Mouse (Mus musculus) heart, postnatal 0 days (tissue): ENCODE data around the gene Olfr1396. TPM values are rescaled to one million over a fixed set of nuclear protein-coding genes. Genes with fewer than 3 reads are reported as not detected.

Experiments
- ATAC-seq: fragments of 200-750 bp; cut with Nextera tagmentation; 2 replicates; pipeline ENCODE4 v1.8.0; 2017; ENCODE audit warnings: low read depth, moderate number of reproducible peaks, moderate library complexity; ENCODE audit not compliant: insufficient read depth
- DNase-seq: peaks from one replicate; pipeline ENCODE4 v3.0.0-alpha.2; 2016; ENCODE audit warnings: low spot score
- H3K27ac ChIP-seq: fragments of 300-500 bp; sonication (generic); 2 replicates; pipeline ENCODE4 v1.5.1; 2014; ENCODE audit warnings: low read depth, mild to moderate bottlenecking
- H3K27me3 ChIP-seq: fragments of 300-500 bp; sonication (generic); 2 replicates; pipeline ENCODE4 v1.6.1; 2014; ENCODE audit warnings: low read length, mixed read lengths; ENCODE audit not compliant: control insufficient read depth, insufficient read depth
- H3K36me3 ChIP-seq: fragments of 300-500 bp; sonication (generic); replicated peaks from 2 replicates; pipeline ENCODE4 v1.6.1; 2014; ENCODE audit warnings: low read length, mixed read lengths; ENCODE audit not compliant: control insufficient read depth, insufficient read depth
- H3K4me1 ChIP-seq: fragments of 300-500 bp; sonication (generic); 2 replicates; pipeline ENCODE4 v1.6.1; 2014; ENCODE audit warnings: antibody characterized with exemption; ENCODE audit not compliant: control insufficient read depth, insufficient read depth
- H3K4me2 ChIP-seq: fragments of 300-500 bp; sonication (generic); 2 replicates; pipeline ENCODE4 v1.6.1; 2014; ENCODE audit warnings: low read depth, mild to moderate bottlenecking, low read length, moderate library complexity
- H3K4me3 ChIP-seq: fragments of 300-500 bp; sonication (generic); 2 replicates; pipeline ENCODE4 v1.5.1; 2014; ENCODE audit warnings: low read depth, low read length
- H3K9ac ChIP-seq: fragments of 300-500 bp; sonication (generic); replicated peaks from 2 replicates; pipeline ENCODE4 v1.6.1; 2014; ENCODE audit warnings: low read depth, low read length, mixed read lengths
- H3K9me3 ChIP-seq: fragments of 300-500 bp; sonication (generic); replicated peaks from 2 replicates; pipeline ENCODE4 v1.6.1; 2016; ENCODE audit warnings: low read length; ENCODE audit not compliant: control insufficient read depth
- CTCF ChIP-seq: IDR thresholded peaks from 2 replicates; pipeline ENCODE4 v1.5.1; 2016; ENCODE audit warnings: antibody characterized with exemption, control low read depth, low read depth
- EP300 ChIP-seq: IDR thresholded peaks from 2 replicates; pipeline ENCODE4 v1.6.1; 2016; ENCODE audit warnings: antibody characterized with exemption, low read depth
- WGBS: fragments of 180-500 bp; shearing (Covaris S2); extraction: QIAGEN DNeasy Blood & Tissue Kit; methylation state at CpG from one replicate; pipeline ENCODE4 v1.1.7; 2014; 5-methylcytosine and 5-hydroxymethylcytosine counted together
- polyA plus RNA-seq: library from polyadenylated mRNA; unstranded; fragments of >200 nt; fragmentation: Nextera tagmentation; extraction: Ambion mirVana; gene quantifications from 2 replicates; pipeline ENCODE4 v1.2.1, GENCODE M21; 2015
- total RNA-seq: library from RNA; depleted of rRNA; stranded (reverse); fragments of >200 nt; gene quantifications from 2 replicates; pipeline ENCODE4 v1.2.3, GENCODE M21; 2014; ENCODE audit warnings: low replicate concordance

Olfr1396 gene
- total and polyA plus RNA-seq, 2 experiments from 2014 or later, result 0.59 to 20.3 TPM

- H3K27ac ChIP-seq, result 0 out of 2 replicates have a peak overlapping the region, but pooled peaks have one; percentile 8
- no peak for TF ChIP-seq CTCF
- TF ChIP-seq EP300, result no peak
- peaks cover 7% of the 10 kb centered on the region; the same call in 1 of the 2 replicates for H3K4me1 ChIP-seq
- no peak overlapping the region for H3K4me2 ChIP-seq
- no peak overlapping the region for H3K9ac ChIP-seq
- no peak for DNase-seq
- no peaks in the 10 kb centered on the region for H3K9me3 ChIP-seq
- ATAC-seq, result no peak
- 58% methylated on average over 1 of the region's 1 CpGs for WGBS
- H3K4me3 ChIP-seq, result no peak overlapping the region
- no peaks in the 10 kb centered on the region for H3K27me3 ChIP-seq
- H3K36me3 ChIP-seq, result no peaks in the 10 kb centered on the region
These were observed 30.3 kb downstream of the Olfr1396 start for GRCm38 (mm10) chr11:49084385-49084784.

- no peaks in the 10 kb centered on the region for H3K27me3 ChIP-seq
- H3K9ac ChIP-seq, result no peak overlapping the region
- no peaks in the 10 kb centered on the region for H3K9me3 ChIP-seq
- TF ChIP-seq EP300 (no peak), CTCF (no peak)
- ATAC-seq, result no peak; the same call in 1 of the 2 replicates
- peak overlapping the region; percentile 55; the same call in 1 of the 2 replicates for H3K27ac ChIP-seq
- no peaks in the 10 kb centered on the region for H3K36me3 ChIP-seq
- no peak overlapping the region for H3K4me2 ChIP-seq
- WGBS, result 65% methylated on average over 3 of the region's 3 CpGs
- DNase-seq, result no peak
- peaks cover 7% of the 10 kb centered on the region; the same call in 1 of the 2 replicates for H3K4me1 ChIP-seq
- no peak overlapping the region for H3K4me3 ChIP-seq
These were observed 30.9 kb downstream of the Olfr1396 start for GRCm38 (mm10) chr11:49083808-49084207.

GRCm38 (mm10) chr11:49083146-49083545, 31.5 kb downstream of the Olfr1396 start:
- Histone ChIP-seq H3K27me3 (no peaks in the 10 kb centered on the region), H3K4me3 (no peak overlapping the region)
- WGBS, result 67% methylated on average over 1 of the region's 1 CpGs

GRCm38 (mm10) chr11:49081886-49082285, 32.8 kb downstream of the Olfr1396 start:
- no peak for ATAC-seq

More at GRCm38 (mm10) chr11:49083146-49083545, 31.5 kb downstream of the Olfr1396 start:
- DNase-seq (no peak), ATAC-seq (peak; percentile 27; the same call in 1 of the 2 replicates)
- no peaks in the 10 kb centered on the region for H3K9me3 ChIP-seq
- H3K27ac ChIP-seq, result 0 out of 2 replicates have a peak overlapping the region, but pooled peaks have one; percentile 55
- no peak for TF ChIP-seq CTCF
- TF ChIP-seq EP300, result 0 out of 2 replicates have a peak, but pooled peaks have one; percentile 33
- no peaks in the 10 kb centered on the region for H3K36me3 ChIP-seq
- no peak overlapping the region for H3K4me2 ChIP-seq
- H3K9ac ChIP-seq, result no peak overlapping the region
- H3K4me1 ChIP-seq, result peaks cover 7% of the 10 kb centered on the region; the same call in 1 of the 2 replicates

GRCm38 (mm10) chr11:49081356-49081755, 33.3 kb downstream of the Olfr1396 start:
- Histone ChIP-seq H3K27ac (no peak overlapping the region), H3K9ac (no peak overlapping the region)
- 69% methylated on average over 4 of the region's 4 CpGs for WGBS

More at GRCm38 (mm10) chr11:49081886-49082285, 32.8 kb downstream of the Olfr1396 start:
- Histone ChIP-seq H3K27me3 (no peaks in the 10 kb centered on the region), H3K4me1 (peaks cover 7% of the 10 kb centered on the region; the same call in 1 of the 2 replicates), H3K27ac (no peak overlapping the region), H3K9ac (no peak overlapping the region), H3K9me3 (no peaks in the 10 kb centered on the region), H3K4me2 (no peak overlapping the region), H3K36me3 (no peaks in the 10 kb centered on the region), H3K4me3 (no peak overlapping the region)
- WGBS, result 67% methylated on average over 3 of the region's 3 CpGs
- DNase-seq, result no peak
- no peak for TF ChIP-seq CTCF
- no peak for TF ChIP-seq EP300

GRCm38 (mm10) chr11:49080636-49081035, 34.0 kb downstream of the Olfr1396 start:
- 54% methylated on average over 1 of the region's 1 CpGs for WGBS
- Histone ChIP-seq H3K9me3 (no peaks in the 10 kb centered on the region), H3K27ac (no peak overlapping the region), H3K27me3 (no peaks in the 10 kb centered on the region), H3K4me2 (no peak overlapping the region), H3K4me3 (no peak overlapping the region), H3K4me1 (peaks cover 10% of the 10 kb centered on the region; the same call in 1 of the 2 replicates), H3K9ac (no peak overlapping the region), H3K36me3 (no peaks in the 10 kb centered on the region)
- TF ChIP-seq EP300, result no peak
- no peak for TF ChIP-seq CTCF
- ATAC-seq (no peak), DNase-seq (no peak)

More at GRCm38 (mm10) chr11:49081356-49081755, 33.3 kb downstream of the Olfr1396 start:
- Histone ChIP-seq H3K4me3 (no peak overlapping the region), H3K9me3 (no peaks in the 10 kb centered on the region), H3K4me1 (peaks cover 7% of the 10 kb centered on the region; the same call in 1 of the 2 replicates), H3K36me3 (no peaks in the 10 kb centered on the region), H3K27me3 (no peaks in the 10 kb centered on the region), H3K4me2 (no peak overlapping the region)
- no peak for ATAC-seq
- TF ChIP-seq CTCF, result no peak
- TF ChIP-seq EP300, result no peak
- no peak for DNase-seq
